Mouse (Mus musculus) embryonic stem cell, embryonic (primary cell): ENCODE measurements around the gene Coro2b.

ENCODE experiments used
- CTCF ChIA-PET, 4 experiments: fragments of 300-600 bp in 2 of 4; fragments of 350-600 bp in 2 of 4; sonication (Branson Sonifier 250); formaldehyde crosslinking; loops; one replicate each; lab custom pipeline; 2022; ENCODE audit warnings: inconsistent platforms in 2 of 4; lab: Charles Lee
- POLR2A ChIA-PET, 4 experiments: fragments of 300-600 bp in 2 of 4; fragments of 350-600 bp in 2 of 4; sonication (Branson Sonifier 250); formaldehyde crosslinking; loops; one replicate each; lab custom pipeline; 2022; ENCODE audit warnings: antibody characterized with exemption in 4 of 4, inconsistent platforms in 1 of 4; lab: Charles Lee

Gene Coro2b

DNA sequence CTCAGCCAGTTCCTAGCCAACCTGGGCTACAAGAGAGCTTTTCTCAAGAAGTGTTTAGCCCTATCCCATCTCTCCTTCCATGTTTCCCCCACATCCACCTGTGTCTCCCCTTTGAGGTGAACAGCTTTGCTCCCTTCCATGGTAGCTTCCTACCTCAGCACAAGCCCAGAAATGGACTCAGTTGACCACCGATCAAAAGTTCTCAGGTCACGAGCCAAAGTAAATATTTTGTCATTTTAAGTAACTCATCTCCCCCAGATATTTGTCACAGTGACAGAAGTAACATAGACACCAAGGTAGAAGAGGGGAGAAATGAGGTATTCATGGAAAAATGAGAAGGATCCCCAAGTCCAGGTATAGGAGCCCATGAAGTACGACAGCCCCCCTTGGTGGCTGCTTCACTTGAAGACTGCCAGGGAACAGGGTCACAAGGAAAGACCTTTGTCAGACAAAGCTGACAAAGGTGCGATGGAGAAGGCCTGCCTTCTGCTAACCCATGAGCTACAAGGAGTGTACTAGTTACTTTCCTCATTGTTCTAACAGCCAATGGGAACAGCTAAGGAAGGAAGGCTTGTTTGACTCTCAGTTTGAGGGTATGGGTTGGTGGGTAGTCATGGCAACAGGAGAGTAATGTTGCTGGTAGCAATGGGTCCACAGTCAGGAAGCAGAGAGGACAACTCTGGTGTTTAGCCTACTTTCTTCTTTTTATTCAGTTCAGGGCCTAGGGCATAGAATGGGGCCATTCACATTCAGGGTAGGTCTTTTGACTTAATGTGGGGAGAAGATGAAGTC is 150.9 kb downstream of the Coro2b start:
- ChIA-PET CTCF (interaction anchor here in 2 of 4 experiments (0.5 to 1.3 kb wide), 2 partner anchors 29 to 1397 kb away, joined by 3 to 7 read pairs; no protein-coding TSS in a partner anchor), POLR2A (interaction anchor here (0.6 to 1.8 kb wide), 8 partner anchors 8 to 145 kb away, joined by 3 to 8 read pairs (median 4); no protein-coding TSS in a partner anchor)

DNA sequence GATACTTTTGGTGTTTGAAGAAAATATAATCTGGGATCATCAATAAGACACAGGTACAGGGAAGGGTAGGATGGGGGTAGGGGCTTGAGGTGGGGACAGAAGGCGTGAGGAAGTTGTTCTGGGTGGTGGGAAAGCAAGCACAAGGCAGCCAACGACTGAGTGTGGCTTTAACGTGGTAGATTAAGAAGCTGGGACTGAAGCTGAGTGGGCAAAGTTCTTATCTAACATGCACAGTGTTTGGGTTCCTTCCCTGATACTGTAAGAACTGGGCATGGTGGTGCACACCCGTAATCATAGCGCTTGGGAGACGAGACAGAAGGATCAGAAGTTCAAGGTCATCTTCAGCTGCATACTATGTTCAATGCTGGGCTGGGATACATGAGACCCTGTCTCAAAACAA is 151.8 kb downstream of the Coro2b start:
- ChIA-PET POLR2A (interaction anchor here in 2 of 4 experiments (0.7 to 1.8 kb wide), 4 partner anchors 12 to 146 kb away, joined by 3 to 8 read pairs (median 4); no protein-coding TSS in a partner anchor), CTCF (interaction anchor here in 2 of 4 experiments (0.5 to 1.3 kb wide), 2 partner anchors 17 to 30 kb away, joined by 3 read pairs; no protein-coding TSS in a partner anchor)

DNA sequence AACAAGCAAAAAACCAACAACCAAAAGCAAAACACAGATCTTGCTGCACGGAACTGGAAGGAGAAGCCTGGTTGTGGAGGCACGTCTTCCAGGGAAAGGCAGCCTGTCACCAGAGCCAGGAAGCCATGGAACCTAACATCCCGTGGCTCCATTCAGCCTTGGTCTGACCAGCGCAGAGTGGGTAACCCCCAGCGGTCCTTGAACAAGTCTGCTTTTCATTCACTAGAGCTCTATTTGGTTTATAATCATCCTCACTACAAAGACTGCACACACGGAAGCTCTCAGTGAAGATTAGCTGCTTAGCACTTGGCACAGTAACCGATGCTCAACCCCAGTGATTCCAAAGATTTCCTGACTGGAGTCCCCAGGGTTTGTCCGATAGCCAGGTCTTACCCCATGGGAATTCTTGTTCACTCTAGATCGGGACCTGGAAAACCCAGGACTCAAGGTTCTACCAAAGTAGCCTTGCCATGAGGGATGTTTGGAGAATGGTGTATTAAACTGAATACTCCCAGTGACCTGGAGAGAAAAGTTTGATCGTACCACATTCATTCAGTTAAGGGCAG is 154.2 kb downstream of the Coro2b start:
- POLR2A ChIA-PET, result interaction anchor here in 1 of 4 experiments (1.0 to 1.2 kb wide), 2 partner anchors 11 to 48 kb away, joined by 3 read pairs; no protein-coding TSS in a partner anchor
- CTCF ChIA-PET, result interaction anchor here in 1 of 4 experiments (0.5 kb wide), 1 partner anchor 1494 kb away, joined by 9 read pairs; no protein-coding TSS in a partner anchor

DNA sequence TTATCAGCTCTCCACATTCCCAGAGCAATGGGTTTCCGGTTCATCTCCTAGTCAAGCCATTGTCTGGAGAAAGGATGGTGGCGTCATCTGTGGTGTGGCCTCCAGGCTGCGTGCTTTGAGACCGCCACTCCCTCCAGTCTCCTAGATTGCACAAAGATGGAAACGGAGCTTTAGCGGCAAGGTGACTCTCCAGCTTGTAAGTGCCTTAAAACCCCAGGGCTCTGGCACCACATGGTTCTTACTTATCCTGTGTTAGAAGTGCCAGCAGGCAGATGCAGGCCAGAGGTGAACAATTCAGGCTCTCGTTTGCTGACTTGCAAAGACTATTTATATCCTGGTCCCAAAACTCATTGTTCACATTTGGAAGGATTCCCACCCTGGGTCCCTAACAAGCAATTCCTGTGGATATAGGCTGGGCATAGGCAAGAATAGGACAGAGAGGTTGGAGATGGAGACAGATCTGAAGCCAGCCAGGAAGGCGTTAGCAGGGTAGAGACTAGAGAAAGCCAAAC is 155.4 kb downstream of the Coro2b start:
- CTCF ChIA-PET, result interaction anchor here in 3 of 4 experiments (0.5 to 1.5 kb wide), 7 partner anchors 9 to 259 kb away, joined by 3 to 6 read pairs (median 3); partner anchors contain the start of gene Glce (in 1 of the 3)
- POLR2A ChIA-PET, result interaction anchor here in 3 of 4 experiments (0.6 to 6.8 kb wide), 17 partner anchors 9 to 169 kb away, joined by 3 to 27 read pairs (median 3); no protein-coding TSS in a partner anchor

DNA sequence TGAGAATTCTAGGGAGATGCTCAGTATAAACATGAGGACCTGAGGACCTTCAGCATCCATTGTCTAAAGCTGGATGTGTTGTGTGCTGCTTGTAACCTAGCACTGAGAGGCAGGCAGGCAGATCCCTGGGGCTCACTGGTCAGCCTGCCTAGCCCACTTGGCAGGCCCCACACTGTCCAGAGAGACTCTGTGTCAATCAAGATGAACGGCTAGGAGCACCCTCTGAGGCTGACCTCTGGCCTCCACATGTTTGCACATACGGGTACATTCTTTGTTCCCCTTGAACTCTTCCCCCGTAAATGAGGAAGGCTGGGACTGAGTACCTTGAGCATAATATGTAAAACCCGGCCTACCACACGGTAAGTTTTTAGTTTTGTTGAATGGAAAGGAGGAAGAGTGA is 156.5 kb downstream of the Coro2b start:
- POLR2A ChIA-PET, result interaction anchor here in 3 of 4 experiments (0.5 to 6.8 kb wide), 13 partner anchors 8 to 170 kb away, joined by 3 to 27 read pairs (median 3); no protein-coding TSS in a partner anchor
- CTCF ChIA-PET, result interaction anchor here in 2 of 4 experiments (0.5 to 1.5 kb wide), 3 partner anchors 35 to 1537 kb away, joined by 3 to 6 read pairs (median 3); no protein-coding TSS in a partner anchor

DNA sequence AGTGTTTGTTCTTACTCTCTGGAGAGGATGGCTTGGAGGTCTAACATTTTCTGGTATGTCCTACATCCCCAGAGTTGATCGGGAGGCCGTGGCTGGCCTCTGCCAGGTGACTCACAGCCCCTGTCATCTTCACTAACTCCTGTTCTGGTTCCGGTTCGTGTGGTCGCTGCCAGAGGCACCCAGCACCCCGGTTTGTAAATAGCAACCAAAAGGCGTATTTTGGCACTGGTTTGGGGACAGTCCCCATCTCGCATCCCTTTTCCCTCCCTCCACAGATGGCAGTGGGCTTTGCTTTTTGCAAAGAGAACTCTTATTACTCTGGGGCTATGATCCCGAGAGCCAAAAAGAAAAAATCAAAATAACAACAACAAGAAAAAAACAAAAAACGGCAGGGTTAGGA is 158.9 kb downstream of the Coro2b start:
- CTCF ChIA-PET, result interaction anchor here in 2 of 4 experiments (0.6 to 1.2 kb wide), 2 partner anchors 18 to 175 kb away, joined by 3 read pairs; no protein-coding TSS in a partner anchor
- POLR2A ChIA-PET, result interaction anchor here in 2 of 4 experiments (0.6 to 6.8 kb wide), 8 partner anchors 8 to 1502 kb away, joined by 3 to 27 read pairs (median 4); no protein-coding TSS in a partner anchor

DNA sequence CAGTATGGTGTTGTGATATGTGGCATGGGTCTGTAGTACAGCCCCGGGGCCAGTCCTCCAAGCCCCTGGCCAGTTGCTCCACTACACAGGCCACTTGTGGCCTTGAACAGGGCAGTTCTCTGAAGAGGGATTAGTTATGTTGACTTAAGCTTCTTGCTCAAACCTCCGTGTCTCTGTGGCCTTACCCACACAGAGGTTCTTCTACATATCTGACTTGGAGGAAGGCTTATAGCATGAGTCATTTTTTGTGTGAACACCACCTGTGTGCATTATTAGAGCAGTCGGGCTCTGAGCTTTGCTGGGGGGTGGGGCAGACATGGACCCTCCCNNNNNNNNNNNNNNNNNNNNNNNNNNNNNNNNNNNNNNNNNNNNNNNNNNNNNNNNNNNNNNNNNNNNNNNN is 162.6 kb downstream of the Coro2b start:
- POLR2A ChIA-PET, result interaction anchor here in 3 of 4 experiments (0.6 to 3.5 kb wide), 7 partner anchors 9 to 70 kb away, joined by 3 to 12 read pairs (median 4); no protein-coding TSS in a partner anchor
- CTCF ChIA-PET, result interaction anchor here in 3 of 4 experiments (1.0 to 2.7 kb wide), 10 partner anchors 11 to 347 kb away, joined by 3 to 13 read pairs (median 4); partner anchors contain the start of gene Paqr5 (in 1 of the 3)

DNA sequence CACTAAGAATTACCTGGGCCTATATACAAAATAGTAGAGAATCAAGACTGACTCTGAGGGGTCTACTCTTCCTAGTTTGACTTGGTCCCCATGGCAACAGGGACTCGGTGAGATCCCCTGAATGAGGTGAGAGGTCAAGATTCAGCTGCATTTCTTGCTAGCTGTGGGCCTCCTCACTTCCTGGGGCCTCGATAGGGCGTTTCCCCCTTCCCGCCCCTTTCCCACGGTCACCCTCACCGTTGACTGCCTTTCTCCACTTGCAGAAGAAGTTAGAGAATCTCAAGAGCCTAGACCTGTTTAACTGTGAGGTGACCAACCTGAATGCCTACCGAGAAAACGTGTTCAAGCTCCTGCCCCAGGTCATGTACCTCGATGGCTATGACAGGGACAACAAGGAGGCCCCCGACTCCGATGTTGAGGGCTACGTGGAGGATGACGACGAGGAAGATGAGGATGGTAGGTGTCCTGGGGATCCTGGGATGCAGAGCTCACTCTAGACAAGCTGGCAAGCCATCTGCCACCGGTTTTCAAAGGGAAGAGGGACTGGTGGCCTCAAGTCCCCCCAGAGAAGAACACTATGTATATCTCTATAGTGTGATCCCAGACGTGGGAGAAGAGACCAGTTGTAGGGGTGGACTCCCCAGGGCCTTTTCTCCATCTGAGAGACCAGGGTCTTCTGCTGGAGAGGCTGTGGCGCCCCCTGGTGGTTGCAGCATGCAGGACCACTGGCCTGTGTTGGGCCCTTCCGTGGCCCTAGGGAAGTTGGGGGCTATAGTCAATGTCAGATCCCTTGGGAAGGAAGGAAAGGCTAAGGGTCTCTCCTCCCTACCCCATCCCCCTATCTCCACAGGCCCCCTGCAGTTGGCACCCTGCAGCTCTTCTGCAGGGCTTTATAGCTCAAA is 163.4 kb downstream of the Coro2b start:
- ChIA-PET CTCF (interaction anchor here (0.6 to 2.7 kb wide), 27 partner anchors 7 to 347 kb away, joined by 3 to 13 read pairs (median 3); partner anchors contain the start of gene Paqr5 (in 1 of the 4)), POLR2A (interaction anchor here (0.6 to 3.5 kb wide), 22 partner anchors 7 to 94 kb away, joined by 3 to 35 read pairs (median 4); no protein-coding TSS in a partner anchor)

DNA sequence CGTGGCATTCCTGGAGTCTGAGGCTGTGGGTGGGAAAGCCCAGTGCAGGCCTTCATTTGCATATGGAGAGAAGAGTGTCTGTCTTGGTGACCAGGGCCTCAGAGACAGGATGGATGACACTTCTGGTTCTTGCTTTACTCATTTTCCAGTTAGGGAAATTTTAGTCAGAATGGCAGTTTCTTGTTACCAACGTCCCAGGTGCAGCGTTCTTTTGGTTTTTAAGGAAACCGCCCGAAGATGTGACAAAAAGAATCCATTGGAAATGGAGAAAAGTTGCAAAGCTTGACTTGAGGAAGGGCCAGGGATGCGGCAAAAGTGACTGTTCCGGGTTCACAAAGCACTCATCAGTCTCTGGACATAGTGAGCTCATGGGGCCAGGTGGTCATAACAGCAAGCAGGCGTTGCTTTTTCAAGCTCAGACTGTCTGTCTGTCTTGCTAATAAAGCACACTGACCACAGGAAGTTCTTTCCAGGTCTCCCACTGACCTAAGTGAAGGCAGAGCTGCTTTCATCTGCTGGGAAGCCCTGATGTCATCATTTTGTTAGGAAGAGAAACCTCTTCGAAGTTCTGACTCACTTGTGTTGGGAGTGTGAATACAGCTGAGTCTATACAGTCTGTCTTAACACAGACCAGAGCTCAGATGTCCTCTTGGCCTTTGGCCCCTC is 164.2 kb downstream of the Coro2b start:
- ChIA-PET CTCF (interaction anchor here in 3 of 4 experiments (0.6 to 2.7 kb wide), 20 partner anchors 8 to 180 kb away, joined by 3 to 13 read pairs (median 3); no protein-coding TSS in a partner anchor), POLR2A (interaction anchor here (0.6 to 3.5 kb wide), 22 partner anchors 8 to 95 kb away, joined by 3 to 35 read pairs (median 4); no protein-coding TSS in a partner anchor)

DNA sequence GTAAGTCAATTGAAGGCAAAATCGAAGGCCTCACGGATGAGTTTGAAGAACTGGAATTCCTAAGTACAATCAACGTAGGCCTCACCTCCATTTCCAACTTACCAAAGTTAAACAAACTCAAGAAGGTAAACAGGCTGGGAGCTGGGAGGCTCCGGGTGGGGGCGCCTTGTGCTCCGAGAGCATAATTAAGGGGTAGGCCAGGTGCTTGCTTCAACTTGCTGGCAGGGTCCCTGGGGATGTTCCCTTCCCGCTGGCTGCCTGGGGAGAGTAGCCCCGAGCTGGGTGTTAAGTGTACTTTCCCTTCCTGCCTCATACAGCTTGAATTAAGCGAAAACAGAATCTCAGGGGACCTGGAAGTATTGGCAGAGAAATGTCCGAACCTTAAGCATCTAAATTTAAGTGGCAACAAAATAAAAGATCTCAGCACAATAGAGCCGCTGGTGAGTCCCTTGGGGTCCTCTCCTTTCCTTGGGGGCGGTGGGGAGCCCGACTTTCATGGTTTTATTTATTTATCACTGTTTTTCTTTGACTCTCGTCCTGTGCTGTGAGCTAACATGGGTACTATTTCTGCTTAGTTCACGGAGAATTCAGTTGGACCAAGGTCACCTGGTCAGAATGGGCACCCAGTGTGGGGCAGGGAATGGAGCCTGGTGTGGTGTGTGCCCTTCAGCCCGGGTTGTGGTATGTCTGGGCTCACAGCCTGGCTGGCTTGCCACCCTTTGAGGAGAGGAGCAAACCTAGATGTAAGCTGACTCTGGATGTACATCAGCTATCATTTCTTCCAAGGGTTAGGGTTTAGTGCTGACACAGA is 164.9 kb downstream of the Coro2b start:
- POLR2A ChIA-PET, result interaction anchor here in 3 of 4 experiments (0.6 to 3.5 kb wide), 13 partner anchors 9 to 442 kb away, joined by 3 to 35 read pairs (median 4); no protein-coding TSS in a partner anchor
- CTCF ChIA-PET, result interaction anchor here in 3 of 4 experiments (0.6 to 2.7 kb wide), 6 partner anchors 9 to 1522 kb away, joined by 3 to 12 read pairs (median 3); no protein-coding TSS in a partner anchor

DNA sequence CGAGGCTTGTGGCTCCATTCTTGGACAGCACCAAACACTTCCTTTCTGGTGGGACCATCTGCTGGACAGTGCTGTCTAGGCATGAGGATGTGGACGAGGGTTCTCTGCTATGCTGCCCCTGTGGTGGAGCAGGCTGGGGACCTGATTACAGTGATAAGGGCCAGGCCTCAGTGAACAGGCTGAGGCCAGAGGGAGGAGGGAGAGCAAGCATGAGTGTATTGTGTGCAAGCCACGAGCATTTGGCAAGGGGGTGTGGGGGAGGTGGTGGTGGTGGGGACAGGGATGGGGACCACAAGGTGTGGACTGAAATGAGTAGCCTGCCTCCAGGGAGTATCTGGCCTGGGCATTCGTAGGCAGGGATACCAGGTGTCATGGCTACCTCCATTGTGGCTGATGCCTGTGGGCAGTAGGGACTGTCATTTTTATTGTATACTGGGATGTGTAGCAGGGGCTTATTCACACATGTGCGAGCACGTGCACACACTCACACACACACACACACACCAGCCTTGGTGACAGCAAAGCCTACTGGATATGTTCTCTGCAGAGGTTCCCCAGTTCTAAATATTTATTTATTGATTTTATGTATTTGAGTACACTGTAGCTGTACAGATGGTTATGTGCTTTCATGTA is 166.1 kb downstream of the Coro2b start:
- POLR2A ChIA-PET, result interaction anchor here in 3 of 4 experiments (0.6 to 3.3 kb wide), 4 partner anchors 8 to 145 kb away, joined by 3 to 35 read pairs (median 3); no protein-coding TSS in a partner anchor

DNA sequence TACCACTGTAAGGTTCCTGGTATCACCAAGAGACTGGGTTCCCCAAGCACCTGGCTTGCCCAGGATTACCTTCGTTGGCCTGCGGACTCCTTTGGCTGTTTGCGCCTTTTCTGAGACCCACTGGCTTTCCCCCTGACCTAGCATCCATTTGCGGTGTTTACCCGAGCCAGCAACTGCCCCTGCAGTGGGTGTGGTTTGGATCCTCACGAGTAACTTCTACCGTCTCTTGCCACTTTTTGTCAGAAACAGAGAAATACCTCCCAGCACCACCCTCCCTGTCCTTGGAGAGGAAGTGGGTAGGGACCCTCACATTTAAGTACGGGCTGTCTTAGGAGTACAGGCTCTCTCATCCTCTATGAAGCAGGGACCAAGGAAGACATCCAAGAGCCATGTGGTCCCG is 166.7 kb downstream of the Coro2b start:
- ChIA-PET POLR2A (interaction anchor here in 3 of 4 experiments (0.6 to 2.3 kb wide), 7 partner anchors 11 to 102 kb away, joined by 3 to 6 read pairs (median 3); no protein-coding TSS in a partner anchor), CTCF (interaction anchor here in 2 of 4 experiments (0.6 to 1.3 kb wide), 2 partner anchors 17 to 44 kb away, joined by 3 to 4 read pairs; no protein-coding TSS in a partner anchor)

More for the DNA sequence above, 166.1 kb downstream of the Coro2b start:
- CTCF ChIA-PET, result no interaction called here
